Mouse (Mus musculus): ENCODE measurements around the gene Eif3l.

GRCm38 (mm10) chr15:79126217-79126932 is 51.4 kb downstream of the Eif3l start:
- no peak for TF ChIP-seq POLR2A (IDR thresholded peaks at IDR 0.05; ENCODE audit: control insufficient read depth in 1 of 2, insufficient read depth in 1 of 2, low read depth in 1 of 2, low read length in 2 of 2, poor library complexity in 1 of 2)
- TF ChIP-seq RAD21 (IDR thresholded peaks at IDR 0.05; ENCODE audit: low read depth, low read length): peak; percentile 17
- TF ChIP-seq CTCF (IDR thresholded peaks at IDR 0.05 in 2 of 3, conservative IDR thresholded peaks at IDR 0.05 in 1 of 3; ENCODE audit: control insufficient read depth in 1 of 3, insufficient read depth in 1 of 3, low read depth in 2 of 3, low read length in 3 of 3, poor library complexity in 1 of 3, severe bottlenecking in 1 of 3): peak; percentile 60 to 81 (median 64)
- TF ChIP-seq TCF12 (IDR thresholded peaks at IDR 0.05; ENCODE audit: low read depth, low read length): no peak
- TF ChIP-seq SMC3 (IDR thresholded peaks at IDR 0.05; ENCODE audit: low read depth, low read length): peak; percentile 55
